Mouse (Mus musculus): ENCODE results near the gene Herc4.
"Not testable (repeated sequence)": the region's sequence is repeated elsewhere in the genome, so short reads cannot be mapped to it uniquely, and the experiment has no call there.

Herc4 gene

GRCm38 (mm10) chr10:63248421-63248820 lies 4.8 kb downstream of the Herc4 start:
- DNase-seq (ENCODE audit: low spot score): no peak

DNA sequence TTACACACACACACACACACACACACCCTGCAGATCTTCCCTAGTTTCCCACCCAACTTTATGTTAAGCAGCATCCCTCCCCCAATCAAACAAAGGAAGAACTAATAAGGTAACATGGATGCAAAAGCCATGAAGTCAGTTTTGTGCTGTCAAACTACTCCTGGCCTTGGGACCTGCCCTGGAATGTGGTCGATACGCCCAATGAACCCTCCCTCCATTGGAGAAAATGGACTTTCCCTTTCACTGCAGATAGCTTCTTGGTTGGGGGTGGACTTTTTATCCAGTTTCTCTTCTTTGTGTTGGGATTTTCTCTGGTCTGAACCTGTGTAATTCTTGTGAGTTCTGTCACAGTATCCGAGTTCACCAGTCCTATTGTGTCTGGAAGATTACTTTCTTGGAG lies 15.1 kb downstream of the Herc4 start:
- no peak for DNase-seq (ENCODE audit: low spot score)

DNA sequence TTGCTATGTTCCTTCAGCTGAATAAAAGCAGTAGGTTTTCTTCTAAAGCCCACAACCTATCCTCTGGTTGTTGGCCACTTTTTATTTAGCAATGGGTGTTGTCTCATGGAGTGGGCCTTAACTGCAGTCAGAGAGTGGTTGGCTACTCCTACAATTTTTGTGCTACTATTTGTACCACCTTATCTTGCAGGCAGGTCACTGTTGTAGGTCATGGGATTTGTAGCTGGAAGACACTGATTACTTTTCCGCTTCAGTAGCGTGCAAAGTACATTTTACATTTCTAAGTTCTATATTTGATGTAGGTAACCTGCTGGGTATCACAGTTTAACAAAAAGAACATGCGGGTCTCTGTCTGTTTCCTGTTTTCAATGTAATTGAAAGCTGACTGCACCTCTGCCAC lies 15.7 kb downstream of the Herc4 start:
- no peak for DNase-seq (ENCODE audit: low spot score)

DNA sequence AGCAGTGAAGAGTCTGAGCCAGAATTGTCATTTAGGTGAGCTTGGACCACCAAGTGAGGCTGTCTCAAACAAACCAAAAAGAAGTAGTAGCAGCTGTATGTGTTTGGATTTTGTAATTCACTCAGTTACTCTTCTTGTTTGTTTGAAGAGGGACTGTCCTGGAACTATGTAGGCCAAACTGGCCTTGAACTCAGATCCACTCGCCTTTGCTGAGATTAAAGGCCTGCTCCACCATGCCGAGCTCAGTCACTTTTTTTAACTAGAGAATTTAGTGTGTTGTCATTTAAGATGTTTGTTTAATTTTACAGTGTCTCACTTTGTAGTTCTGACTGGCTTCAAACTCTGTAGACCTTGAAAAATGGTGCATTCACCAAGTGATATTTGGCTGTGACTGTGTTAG lies 24.3 kb downstream of the Herc4 start:
- DNase-seq (ENCODE audit: low spot score): no peak

DNA sequence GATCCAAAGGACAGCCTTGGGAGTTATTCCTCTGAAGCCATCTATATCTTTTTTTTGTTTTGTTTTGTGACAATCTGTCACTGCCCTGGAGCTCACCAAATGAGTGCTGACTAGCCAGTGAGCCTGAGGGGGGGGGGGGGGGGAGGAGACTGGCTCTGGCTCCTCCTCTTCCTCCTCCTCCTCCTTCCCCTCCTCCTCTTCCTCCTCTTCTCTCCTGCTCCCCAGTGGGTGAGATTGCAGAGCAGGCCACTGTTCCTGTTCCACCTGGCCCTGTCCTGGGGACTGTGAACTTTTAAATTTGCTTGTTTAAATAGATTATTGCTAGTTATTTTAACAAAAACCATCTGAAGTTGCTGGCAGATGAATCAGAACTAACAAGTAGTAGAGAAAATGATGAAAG lies 28.8 kb downstream of the Herc4 start:
- no peak for DNase-seq (ENCODE audit: low spot score)

- DNase-seq (ENCODE audit: low spot score): no peak
Observed at GRCm38 (mm10) chr10:63272868-63273267, 29.3 kb downstream of the Herc4 start.

DNA sequence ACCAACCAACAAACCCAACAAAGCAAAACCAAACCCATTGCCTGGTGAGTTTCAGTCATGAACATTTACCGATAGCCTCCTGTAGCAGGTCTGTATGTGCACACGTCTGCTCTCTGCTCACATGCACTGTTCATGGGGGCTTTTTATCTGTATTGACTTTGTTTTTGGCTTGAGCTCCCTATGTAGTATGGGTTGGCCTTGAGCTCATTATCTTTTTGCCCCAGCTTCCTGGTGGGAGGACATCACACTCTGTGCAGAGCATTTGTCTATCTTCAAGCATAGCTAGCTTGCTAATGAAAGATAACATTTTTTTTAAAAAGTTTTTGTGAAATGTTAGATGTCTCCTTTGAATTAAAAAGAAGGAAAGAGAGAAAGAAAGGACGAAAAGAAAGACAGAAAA lies 33.4 kb downstream of the Herc4 start:
- peak; percentile 8 for DNase-seq (ENCODE audit: low spot score)

DNA sequence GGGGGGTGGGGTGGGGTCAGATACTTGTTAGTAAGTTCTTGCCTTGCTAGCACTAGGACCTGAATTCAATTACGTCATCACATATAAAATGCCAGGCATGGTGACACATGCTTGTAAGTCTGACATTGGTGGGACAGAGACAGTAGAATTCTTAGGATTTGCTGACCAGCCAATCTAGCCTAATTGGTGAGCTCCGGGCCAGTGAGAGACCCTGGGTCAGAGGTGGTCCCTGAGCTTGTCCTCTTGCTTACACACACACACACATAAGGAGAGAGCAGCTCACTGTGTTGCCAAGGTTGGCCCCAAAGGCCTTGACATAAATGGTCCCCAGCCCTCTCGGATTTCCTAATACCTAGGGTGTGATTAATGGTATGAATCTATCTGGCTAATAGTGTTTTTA lies 36.2 kb downstream of the Herc4 start:
- DNase-seq (ENCODE audit: low spot score): no peak

DNA sequence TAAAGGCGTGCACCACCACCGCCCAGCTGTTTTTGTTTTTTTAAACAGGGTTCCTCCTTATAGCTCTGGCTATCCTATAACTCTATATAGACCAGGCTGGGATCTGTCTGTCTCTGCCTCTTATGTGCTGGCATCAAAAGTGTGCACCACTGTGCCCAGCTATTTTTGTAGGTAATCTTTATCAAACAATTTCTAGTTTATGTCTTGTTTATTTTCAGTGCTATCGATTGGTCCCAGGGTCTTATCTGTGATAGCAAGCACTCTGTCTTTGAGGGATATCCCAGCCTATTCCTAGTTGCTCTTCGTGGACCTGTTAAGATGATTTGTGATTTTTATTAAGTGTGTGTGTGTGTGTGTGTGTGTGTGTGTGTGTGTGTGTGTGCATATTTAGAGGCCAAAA lies 38.8 kb downstream of the Herc4 start:
- no peak for DNase-seq (ENCODE audit: low spot score)

- no peak for DNase-seq (ENCODE audit: low spot score)
Observed at GRCm38 (mm10) chr10:63282846-63283245, 39.2 kb downstream of the Herc4 start.

GRCm38 (mm10) chr10:63302356-63302755 lies 58.7 kb downstream of the Herc4 start:
- no peak for DNase-seq (ENCODE audit: low spot score)

- DNase-seq (ENCODE audit: low spot score): peak; percentile 49
Observed at GRCm38 (mm10) chr10:63308582-63309366, 65.2 kb downstream of the Herc4 start.

DNA sequence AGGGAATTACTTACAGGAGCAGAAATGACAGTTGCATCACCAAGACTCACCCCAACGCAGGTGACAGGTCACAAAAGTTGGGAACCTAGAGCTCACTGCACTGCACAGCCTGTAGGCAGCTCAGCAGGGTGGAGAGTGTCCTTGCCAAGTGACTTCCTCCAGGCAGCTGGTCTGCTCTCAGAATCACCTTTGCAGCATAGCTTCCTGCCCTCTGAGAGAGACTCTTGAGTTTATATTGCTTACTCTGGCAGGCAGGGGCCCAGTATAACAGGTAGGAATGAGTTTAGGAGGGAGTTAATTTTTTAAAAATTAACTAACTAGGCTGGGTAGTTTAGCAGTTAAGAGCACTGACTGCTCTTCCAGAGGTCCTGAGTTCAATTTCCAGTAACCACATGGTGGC lies 70.1 kb downstream of the Herc4 start:
- peak; percentile 10 for DNase-seq (ENCODE audit: low spot score)

DNA sequence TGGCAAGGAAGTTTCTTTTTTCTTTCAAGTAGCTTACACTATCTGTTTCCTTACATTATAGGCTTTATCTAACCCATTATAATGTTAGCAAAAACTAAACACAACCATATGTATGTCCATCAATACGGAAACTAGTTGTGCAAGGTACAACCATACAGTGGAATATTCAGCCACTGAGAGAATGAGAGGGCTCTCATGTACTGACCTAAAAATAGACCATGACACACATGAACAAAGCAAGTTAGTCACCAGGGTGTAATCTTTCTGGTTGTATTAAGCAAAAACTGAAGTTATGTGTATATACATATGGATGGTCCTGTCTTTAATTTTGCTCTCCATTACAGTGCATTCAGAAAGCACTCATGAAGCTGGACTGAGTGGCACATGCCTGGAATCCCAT lies 83.5 kb downstream of the Herc4 start:
- no peak for DNase-seq (ENCODE audit: low spot score)

DNA sequence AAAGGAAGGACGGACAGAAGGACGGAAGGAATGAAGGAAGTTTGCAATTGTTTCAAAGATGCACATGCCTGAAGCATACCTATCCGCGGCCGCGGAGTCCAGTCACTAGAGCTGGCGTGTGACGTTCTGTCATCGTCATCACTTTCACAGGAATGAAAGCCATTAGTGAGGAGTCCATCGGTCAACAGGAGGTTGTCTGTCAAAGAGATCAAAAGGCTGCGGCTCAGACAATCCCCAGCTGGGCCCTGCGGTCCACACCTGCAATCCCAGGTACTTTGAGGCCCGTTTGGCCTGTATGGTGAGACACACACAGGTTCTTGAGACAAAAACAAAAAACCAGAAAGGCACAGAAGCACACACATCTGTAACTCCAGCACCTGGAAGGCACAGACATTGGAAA lies 93.3 kb downstream of the Herc4 start:
- DNase-seq (ENCODE audit: low spot score): peak; percentile 43

DNA sequence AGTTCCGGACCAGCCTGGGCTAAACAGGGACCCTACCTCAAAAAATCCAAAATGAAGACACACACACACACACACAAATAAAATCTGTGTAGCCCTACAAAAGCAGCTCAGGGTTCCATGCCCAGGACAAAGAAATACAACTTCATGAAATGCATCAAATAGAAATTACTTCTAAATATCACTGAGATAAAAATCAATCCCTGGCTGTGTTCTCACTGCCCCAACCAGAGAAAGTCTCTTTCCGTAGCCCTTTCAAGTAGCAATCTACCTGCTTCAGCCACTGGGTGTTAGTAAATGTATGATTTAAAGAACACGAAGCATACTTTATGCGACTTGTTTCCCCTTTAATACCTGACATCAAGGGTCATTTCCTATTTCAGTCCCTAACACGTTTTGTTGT lies 93.7 kb downstream of the Herc4 start:
- no peak for DNase-seq (ENCODE audit: low spot score)

GRCm38 (mm10) chr10:63337951-63338836 lies 94.6 kb downstream of the Herc4 start:
- no peak for DNase-seq (ENCODE audit: low spot score)

- DNase-seq (ENCODE audit: low spot score): peak; percentile 93
Observed at GRCm38 (mm10) chr10:63338914-63339643, 95.5 kb downstream of the Herc4 start.

DNA sequence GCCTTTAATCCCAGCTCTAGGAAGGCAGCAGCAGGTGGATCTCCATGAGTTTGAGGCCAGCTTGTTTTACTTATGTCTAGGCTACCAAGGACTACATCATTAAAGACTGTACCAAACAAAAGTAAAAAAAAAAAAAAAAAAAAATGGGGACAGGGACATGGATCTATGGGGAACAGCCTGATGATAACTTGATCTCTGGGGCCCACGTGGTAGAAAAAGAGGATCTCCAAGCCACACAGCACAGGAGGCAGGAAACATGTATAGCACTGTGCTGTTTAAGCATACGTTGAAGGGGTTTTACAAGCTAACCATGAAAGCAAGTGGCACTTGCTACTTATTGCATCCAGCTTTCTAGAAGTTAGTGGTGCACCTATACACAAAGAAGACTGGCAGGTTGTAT lies 97.7 kb downstream of the Herc4 start:
- no peak for DNase-seq (ENCODE audit: low spot score)

DNA sequence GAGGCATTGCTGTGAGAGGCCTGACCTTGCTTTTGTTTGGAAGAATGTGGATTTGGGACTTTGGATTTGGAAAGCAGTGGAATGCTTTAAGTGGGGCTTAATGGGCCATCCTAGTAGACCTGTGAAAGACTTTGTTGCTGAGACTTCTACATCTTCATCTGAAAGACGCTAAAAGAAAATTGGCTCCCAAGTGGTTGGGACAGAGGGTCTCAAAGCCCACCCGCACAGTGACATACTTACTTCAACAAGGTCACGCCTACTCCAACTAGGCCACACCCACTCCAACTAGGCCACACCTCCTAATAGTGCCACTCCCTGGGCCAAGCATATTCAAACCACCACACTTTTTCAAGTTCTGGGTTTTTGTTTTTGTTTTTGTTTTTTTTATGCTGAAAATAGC lies 101.1 kb downstream of the Herc4 start:
- DNase-seq (ENCODE audit: low spot score): no peak

GRCm38 (mm10) chr10:63348291-63348690 lies 104.7 kb downstream of the Herc4 start:
- no peak for DNase-seq (ENCODE audit: low spot score)

DNA sequence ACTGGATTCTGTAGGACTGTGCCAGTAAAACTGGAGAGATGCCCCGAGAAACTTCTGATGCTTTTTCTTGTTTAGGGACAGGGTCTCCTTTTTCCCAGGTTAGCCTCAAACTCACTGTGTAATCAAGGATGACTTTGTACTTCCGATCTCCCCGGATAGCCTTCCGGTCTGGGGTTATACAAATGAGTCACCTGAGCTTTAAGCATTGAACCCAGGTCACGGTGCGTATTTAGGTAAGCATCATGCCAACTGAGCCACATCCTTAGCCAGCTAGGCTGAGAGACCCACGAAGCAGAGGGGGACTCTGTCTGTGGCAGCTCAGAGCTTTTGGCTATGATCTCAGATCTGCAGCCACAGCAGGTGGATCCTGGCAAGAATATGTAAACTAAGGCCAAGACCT lies 107.1 kb downstream of the Herc4 start:
- no peak for DNase-seq (ENCODE audit: low spot score)

DNA sequence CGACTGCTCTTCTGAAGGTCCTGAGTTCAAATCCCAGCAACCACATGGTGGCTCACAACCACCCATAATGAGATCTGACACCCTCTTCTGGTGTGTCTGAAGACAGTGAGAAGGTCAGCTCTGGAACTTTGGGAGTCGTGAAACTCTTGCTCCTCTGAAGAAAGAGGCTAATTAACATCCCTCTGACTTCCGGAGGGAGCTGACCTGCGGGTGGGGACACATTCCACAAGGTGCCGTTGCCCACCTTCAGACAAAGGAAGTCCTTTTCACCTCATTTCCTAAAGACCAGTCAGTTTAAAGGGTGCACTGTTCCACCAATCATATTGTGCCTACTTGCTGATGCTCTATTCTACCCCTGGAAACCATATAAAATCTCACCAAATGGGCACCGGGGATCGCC lies 107.5 kb downstream of the Herc4 start:
- DNase-seq (ENCODE audit: low spot score): not testable (repeated sequence)

Data from yolk sac, embryonic 10.5 days (tissue).